ENCODE assay signal across 24 mouse cellular contexts in genomic region chr2:72551268-72551667, GRCm38 (mm10).
A peak's percentile ranks its signal among the peaks of the same experiment; 100 is the strongest.
DNase-seq lines count a peak whose midpoint lies in the region; ATAC-seq and TF ChIP-seq lines count a peak whose summit lies in the region.
"Had no signal": no experiment of that assay in that cellular context is flagged by ENCODE, and none has a peak within 500 bp of the region (broad histone marks: within the 10 kb centered on the region; RNA-seq: fewer than 3 reads in every experiment).

No protein-coding gene starts in this region.

- 61% methylated on average over 4 of the region's 4 CpGs for WGBS in kidney, adult 2 months
- 69% methylated on average over 4 of the region's 4 CpGs for WGBS in liver, postnatal 0 days (ENCODE audit: insufficient replicate concordance)
- 80% methylated on average over 4 of the region's 4 CpGs for WGBS in liver, embryonic 11.5 days

- TF ChIP-seq CTCF in kidney, adult 2 months (conservative IDR thresholded peaks at IDR 0.05; ENCODE audit: insufficient read depth, insufficient read length, low read depth, low read length) = no peak
- no peak for TF ChIP-seq CTCF in liver, postnatal 0 days (IDR thresholded peaks at IDR 0.05; ENCODE audit: low read depth)

- no peaks in the 10 kb centered on the region for H3K4me1 ChIP-seq in kidney, adult 2 months (ENCODE audit: control insufficient read depth, insufficient read depth, low read length)
- H3K4me1 ChIP-seq in liver, postnatal 0 days (ENCODE audit: insufficient read depth) = no peaks in the 10 kb centered on the region
- H3K4me1 ChIP-seq in liver, embryonic 11.5 days (replicated peaks; ENCODE audit: control insufficient read depth, insufficient read depth, low read length) = no peaks in the 10 kb centered on the region
- H3K4me1 ChIP-seq: embryonic facial prominence, embryonic 15.5 days had no signal

- H3K9ac ChIP-seq in liver, postnatal 0 days (replicated peaks) = no peak overlapping the region
- no peak overlapping the region for H3K9ac ChIP-seq in liver, embryonic 11.5 days (ENCODE audit: low read depth, low read length)
- H3K9ac ChIP-seq: embryonic facial prominence, embryonic 15.5 days; forebrain, embryonic 15.5 days; heart, embryonic 15.5 days; hindbrain, embryonic 13.5 days had no signal

- no peak overlapping the region for H3K4me2 ChIP-seq in liver, postnatal 0 days (ENCODE audit: low read depth, low read length)
- H3K4me2 ChIP-seq in liver, embryonic 11.5 days = no peak overlapping the region
- H3K4me2 ChIP-seq: embryonic facial prominence, embryonic 15.5 days; forebrain, embryonic 15.5 days; heart, embryonic 11.5 days; heart, embryonic 15.5 days; hindbrain, embryonic 13.5 days had no signal

- DNase-seq in kidney, adult 2 months = peak; percentile 9
- no peak for DNase-seq in kidney, adult 8-10 months
- no peak for DNase-seq in liver, postnatal 0 days
- no peak for DNase-seq in liver, embryonic 11.5 days (ENCODE audit: low spot score)
- DNase-seq in adipocyte (ENCODE audit: low spot score) = peak; percentile 66
- DNase-seq in urinary bladder, adult 18-20 months (ENCODE audit: low spot score in 2 of 2) = no peak
- no peak for DNase-seq in spleen, adult 18-20 months
- DNase-seq: adrenal gland, adult 2 months; adrenal gland, postnatal 25 days; cerebellum, adult 2 months; cerebellum, postnatal 10 days; embryo, embryonic 11 days; gastrocnemius, postnatal 10 days; heart, adult 2 months; heart, postnatal 14 days had no signal

- H3K36me3 ChIP-seq in kidney, adult 2 months (ENCODE audit: control insufficient read depth, insufficient read depth, low read length) = no peaks in the 10 kb centered on the region
- no peaks in the 10 kb centered on the region for H3K36me3 ChIP-seq in liver, postnatal 0 days (replicated peaks; ENCODE audit: insufficient read depth, low read length)
- no peaks in the 10 kb centered on the region for H3K36me3 ChIP-seq in liver, embryonic 11.5 days (ENCODE audit: control insufficient read depth, insufficient read depth, low read length)
- H3K36me3 ChIP-seq: embryonic facial prominence, embryonic 15.5 days; forebrain, embryonic 15.5 days; heart, embryonic 15.5 days; hindbrain, embryonic 13.5 days had no signal

- no peak for ATAC-seq in liver, postnatal 0 days
- no peak for ATAC-seq in liver, embryonic 11.5 days (replicated peaks; ENCODE audit: low FRiP score)
- ATAC-seq: activated CD4-positive, CD25-positive, alpha-beta regulatory T cell, adult 4 months; forebrain, embryonic 15.5 days; hindbrain, postnatal 0 days; Patski had no signal

- no peaks in the 10 kb centered on the region for H3K9me3 ChIP-seq in liver, postnatal 0 days (ENCODE audit: low read length)
- H3K9me3 ChIP-seq in liver, embryonic 11.5 days (ENCODE audit: control insufficient read depth, low read length) = no peaks in the 10 kb centered on the region
- H3K9me3 ChIP-seq: embryonic facial prominence, embryonic 15.5 days; forebrain, embryonic 15.5 days; heart, embryonic 15.5 days; hindbrain, embryonic 13.5 days had no signal

- no peaks in the 10 kb centered on the region for H3K27me3 ChIP-seq in kidney, adult 2 months (replicated peaks; ENCODE audit: control insufficient read depth, insufficient read depth, low read length)
- H3K27me3 ChIP-seq in liver, postnatal 0 days (ENCODE audit: insufficient read depth, low read length) = no peaks in the 10 kb centered on the region
- H3K27me3 ChIP-seq in liver, embryonic 11.5 days (replicated peaks; ENCODE audit: control insufficient read depth, insufficient read depth, low read length) = no peaks in the 10 kb centered on the region
- H3K27me3 ChIP-seq: embryonic facial prominence, embryonic 15.5 days; forebrain, embryonic 15.5 days; heart, embryonic 15.5 days had no signal

- TF ChIP-seq POLR2A in kidney, adult 2 months (IDR thresholded peaks at IDR 0.05; ENCODE audit: low read depth, low read length) = no peak

- TF ChIP-seq EP300 in liver, postnatal 0 days (IDR thresholded peaks at IDR 0.05; ENCODE audit: low read depth) = 0 out of 2 replicates have a peak, but pooled peaks have one; percentile 13

- H3K27ac ChIP-seq in kidney, adult 2 months (ENCODE audit: insufficient read depth, low read depth, low read length) = no peak overlapping the region
- H3K27ac ChIP-seq in liver, postnatal 0 days (ENCODE audit: low read depth) = no peak overlapping the region
- H3K27ac ChIP-seq in liver, embryonic 11.5 days (ENCODE audit: low read depth, low read length) = no peak overlapping the region
- H3K27ac ChIP-seq: embryonic facial prominence, embryonic 15.5 days; forebrain, embryonic 15.5 days; heart, adult 2 months; heart, embryonic 15.5 days; hindbrain, embryonic 13.5 days; hindbrain, postnatal 0 days had no signal

- no peak overlapping the region for H3K4me3 ChIP-seq in kidney, adult 2 months (ENCODE audit: insufficient read depth, low read depth, low read length)
- H3K4me3 ChIP-seq in liver, postnatal 0 days (ENCODE audit: low read depth, low read length) = no peak overlapping the region
- H3K4me3 ChIP-seq in liver, embryonic 11.5 days (ENCODE audit: low read depth, low read length) = no peak overlapping the region
- H3K4me3 ChIP-seq: embryonic facial prominence, embryonic 15.5 days; erythroblast, embryonic 14.5 days; forebrain, embryonic 15.5 days; heart, adult 2 months; heart, embryonic 15.5 days; hindbrain, embryonic 13.5 days had no signal

Comparison
In these comparisons a context has a peak if more than half of its experiments do, and no peak if none do; other contexts are left out.
1. DNase-seq: peak in kidney, adult 2 months (single experiment) and adipocyte (single experiment); none in kidney, adult 8-10 months (0 of 2), liver, postnatal 0 days (single experiment), liver, embryonic 11.5 days (single experiment), urinary bladder, adult 18-20 months (0 of 2) and spleen, adult 18-20 months (0 of 2).